Mouse (Mus musculus): ENCODE measurements at regions not wholly inside any gene's neighbourhood (a gene's known extent, or its start where the extent isn't known, plus 50 kb on each side); places are given as distances from the start of the nearest gene placed in this dataset.

DNA sequence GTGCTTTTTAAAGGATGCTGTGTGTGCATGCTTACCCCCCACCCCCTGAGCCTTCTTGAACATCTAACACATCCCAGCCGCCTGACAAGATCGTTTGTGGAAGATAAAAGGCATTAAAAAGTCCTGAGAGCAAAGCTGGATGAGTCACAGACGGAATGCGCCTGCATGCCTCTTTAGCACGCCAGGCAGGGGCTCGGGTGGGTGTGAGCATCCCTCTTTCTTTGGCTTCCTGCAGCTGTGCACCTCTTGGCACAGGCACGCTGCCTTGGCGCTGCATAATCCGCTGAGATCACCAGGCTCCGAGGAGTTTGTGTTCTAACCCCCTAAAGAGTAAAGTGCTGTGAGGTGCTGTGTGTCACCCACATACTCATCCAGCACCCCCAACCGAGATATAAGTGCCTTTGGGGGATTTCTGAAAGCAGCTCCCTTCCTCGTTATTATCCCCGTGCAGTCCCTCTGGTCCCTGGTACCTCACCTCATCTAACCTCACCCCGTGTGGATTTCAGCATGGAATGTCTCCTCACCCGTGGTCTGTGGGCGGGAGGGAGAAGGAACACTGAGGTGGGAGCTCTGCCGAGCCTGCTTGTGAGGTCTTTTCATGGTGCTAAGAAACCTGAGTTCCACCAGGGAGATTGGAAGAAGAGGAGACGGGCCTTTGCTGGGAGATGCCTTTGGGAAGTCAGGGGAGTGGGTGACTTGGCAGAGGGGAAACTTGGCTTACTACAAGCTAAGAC is 117.8 kb upstream of the Topaz1 start:
- no peak for DNase-seq

DNA sequence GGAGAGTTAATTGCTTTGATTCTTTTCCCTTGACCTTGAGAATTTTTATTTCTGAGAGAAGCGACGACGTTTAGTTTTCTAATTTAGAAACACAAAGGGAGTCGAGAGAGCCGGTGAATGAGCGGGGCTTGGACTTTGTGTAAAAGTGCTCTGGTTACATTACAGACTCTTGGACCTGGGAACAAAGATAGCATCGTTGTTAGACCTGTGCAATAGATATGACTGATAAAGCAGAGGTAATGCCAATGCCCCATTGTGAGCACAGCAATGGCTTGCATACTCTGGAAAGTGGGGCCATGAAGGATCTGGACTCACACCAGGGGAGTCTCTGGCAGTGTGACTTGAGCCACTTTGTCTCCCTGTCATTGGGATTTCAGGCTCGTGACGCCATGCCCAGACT is 115.4 kb upstream of the Topaz1 start:
- no peak for DNase-seq

DNA sequence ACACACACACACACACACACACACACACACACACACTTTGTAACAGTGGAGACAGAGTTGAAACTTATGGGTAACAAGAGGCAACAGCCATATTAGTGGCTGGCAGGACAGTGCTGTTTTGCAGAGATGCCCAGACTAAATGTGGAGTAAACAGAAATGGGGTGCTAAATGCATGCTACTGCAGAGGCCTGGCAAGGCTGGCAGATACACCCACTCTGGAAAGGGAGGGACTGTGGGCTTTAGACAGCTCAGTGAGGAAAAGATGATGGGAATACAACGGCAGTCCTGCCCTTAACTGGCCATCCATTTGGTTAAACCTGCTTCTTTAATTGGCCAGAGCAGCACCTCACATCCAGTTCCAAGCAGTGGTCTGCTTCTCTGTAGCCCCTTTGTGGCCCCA is 113.7 kb upstream of the Topaz1 start:
- no peak for DNase-seq

DNA sequence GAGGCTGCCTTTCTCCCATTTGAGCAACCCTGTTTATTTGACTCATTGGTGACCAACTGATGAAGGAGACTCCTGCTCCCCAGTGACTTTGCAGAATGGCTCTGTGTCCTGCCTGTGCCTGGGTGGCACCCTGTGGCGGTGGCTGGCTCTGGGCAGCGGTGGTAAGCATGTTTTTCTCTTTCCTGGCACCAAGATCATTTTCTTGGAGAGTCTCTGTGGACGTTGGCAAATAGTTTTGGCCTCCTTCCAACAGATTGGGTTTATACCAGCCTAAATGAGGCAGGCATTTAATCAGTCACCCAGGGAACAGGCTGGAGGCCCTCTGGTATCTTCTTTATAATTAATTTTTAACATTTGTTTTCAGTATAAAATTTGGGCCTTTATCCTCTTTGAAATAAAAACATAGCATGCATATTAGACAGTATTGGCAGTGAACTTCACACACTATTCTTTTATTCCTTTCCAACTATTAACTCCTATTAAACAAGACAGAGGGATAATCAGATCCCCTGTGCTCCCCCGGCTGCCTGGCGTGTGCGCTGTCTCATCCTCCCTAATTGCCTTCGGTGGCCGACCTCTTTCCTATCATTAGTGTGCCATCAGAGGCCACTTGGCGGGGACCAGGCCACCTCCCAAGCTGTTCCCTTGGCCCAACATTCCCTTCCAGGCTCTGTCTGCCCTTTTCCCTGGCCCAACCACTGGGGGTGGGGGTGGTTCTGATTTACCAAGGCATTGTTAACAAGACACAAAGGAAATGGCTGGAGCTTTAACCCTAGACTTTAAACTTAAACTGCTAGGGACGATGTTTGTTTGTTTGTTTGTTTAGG is 111.8 kb upstream of the Topaz1 start:
- DNase-seq: peak; percentile 68 to 90

DNA sequence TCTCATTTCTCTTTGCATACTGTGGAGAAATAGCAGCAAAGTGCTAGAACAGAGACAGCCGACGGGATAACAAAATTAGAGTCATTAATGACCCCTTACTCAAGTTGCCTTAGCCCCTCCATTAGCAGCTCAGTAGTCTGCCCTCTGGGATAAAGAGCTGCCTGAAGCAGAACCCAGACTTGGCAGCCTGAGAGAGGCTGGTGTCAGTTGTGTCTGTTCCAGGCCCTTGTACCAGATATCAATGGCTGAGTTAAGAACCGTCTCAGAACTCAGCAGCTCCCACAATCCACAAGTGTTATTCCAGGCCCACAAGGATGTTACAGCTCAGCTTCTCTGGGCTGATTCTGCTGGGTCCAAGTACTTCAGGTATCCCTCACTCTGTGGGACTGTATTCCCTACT is 109.6 kb upstream of the Topaz1 start:
- no peak for DNase-seq

DNA sequence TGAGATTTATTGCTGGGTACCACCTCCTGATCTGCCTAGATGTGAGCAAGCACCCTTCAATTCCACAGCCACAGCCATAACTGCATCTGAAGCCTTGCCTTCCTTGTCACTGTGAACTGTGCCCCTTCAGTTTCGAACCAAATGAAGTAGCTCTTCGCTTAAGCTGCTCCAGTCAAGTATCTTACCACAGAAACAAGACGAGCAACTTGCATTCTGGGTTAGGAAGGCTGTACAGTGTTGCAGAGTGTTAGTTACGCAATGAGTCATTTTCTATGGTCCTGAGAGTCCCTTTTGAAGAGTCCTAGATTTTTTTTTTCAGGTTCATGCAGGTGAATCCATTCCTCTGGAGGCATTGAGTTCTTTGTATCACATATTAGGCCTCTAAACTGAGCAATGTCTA is 107.9 kb upstream of the Topaz1 start:
- DNase-seq: no peak

DNA sequence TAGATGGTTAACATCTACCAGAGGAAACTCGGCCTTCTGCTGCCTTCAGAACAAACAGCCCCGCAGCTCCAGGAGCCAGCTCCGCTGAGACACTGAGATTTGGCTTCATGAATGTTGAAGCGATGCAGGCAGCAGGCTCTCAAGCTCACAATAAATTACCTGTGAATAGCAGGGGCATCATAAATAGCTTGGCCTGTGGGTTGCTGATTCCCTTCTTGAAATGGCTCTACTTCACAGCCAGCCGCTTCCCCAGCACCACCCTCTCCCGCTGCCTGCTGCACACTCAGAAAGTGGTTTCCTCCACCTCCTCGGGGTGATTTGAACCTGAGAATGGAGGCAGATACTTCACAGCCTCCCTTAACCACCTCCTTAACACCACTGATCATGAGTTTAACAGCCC is 104.2 kb upstream of the Topaz1 start:
- no peak for DNase-seq

DNA sequence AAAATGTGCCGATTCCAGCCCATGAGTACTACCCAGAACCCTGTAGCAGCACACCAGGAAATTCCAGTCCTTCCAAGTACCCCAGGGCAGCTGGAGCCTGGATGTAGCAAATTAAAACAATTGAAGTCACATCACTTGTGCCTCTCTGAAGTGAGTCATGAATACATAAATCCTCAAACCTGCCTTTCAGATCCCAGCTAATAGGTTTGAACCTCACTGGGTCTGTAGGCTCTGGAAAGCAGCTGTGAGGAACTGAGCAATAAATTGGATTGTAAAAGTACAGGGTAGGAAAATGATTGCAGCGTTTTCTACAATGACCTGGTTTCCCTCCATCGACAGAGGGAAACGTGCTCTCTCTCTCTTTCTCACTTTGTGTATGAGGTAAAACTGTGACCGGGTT is 101.6 kb upstream of the Topaz1 start:
- no peak for DNase-seq

DNA sequence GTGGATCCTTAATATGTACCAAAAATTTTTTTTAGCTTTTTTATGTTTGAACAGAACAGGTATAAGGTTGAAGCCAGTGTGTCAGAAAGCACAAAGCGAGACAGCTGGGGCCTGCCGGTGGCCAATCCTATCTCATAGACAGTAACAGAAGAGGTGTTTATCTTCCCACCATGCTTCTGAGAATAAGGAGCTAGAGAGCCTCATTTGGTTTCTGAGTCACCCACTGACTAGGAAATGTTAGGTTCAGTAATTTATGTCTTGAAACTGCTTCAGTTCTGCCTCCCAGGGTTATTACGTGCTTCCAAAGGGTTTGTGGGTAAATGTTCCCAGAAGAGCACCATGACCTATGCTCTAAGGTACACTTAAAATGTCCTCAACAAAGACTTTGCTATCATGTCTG is 96.3 kb upstream of the Topaz1 start:
- DNase-seq: no peak

DNA sequence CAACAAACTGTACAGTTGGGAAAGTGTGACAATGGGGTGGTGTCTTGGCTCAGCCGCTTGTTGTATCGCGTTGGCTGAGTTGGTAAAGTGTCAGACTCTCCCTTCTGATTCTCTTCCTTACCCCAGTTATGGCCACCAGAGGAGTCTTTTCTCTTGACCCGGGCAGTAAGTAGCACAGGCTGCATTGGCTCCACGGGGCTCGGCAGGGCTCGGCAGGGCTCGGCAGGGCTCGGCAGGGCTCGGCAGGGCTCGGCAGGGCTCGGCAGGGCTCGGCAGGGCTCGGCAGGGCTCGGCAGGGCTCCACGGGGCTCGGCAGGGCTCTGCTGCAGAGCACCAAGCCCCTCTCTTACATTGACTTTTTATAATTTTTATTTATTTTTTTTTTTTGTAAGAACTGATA is 91.6 kb upstream of the Topaz1 start:
- DNase-seq: peak; percentile 30 to 79

DNA sequence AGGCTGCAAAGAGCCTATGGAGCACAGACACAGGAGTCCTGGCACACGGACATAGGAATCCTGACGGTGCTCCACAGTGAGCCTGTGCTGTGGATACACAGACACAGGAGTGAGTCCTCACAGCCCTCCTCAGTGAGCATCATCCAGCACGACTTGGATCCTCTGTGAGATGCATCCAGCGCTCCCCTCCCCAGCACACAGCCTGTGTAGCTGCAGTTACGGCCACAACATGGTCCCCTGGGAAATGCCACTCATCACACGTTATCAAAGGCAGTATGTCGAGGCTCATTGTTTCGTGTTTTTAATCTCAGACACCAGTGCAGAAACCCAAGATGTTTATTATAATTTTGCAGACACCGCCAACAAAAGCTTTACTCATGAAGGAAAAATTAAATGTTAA is 87.1 kb upstream of the Topaz1 start:
- no peak for DNase-seq

DNA sequence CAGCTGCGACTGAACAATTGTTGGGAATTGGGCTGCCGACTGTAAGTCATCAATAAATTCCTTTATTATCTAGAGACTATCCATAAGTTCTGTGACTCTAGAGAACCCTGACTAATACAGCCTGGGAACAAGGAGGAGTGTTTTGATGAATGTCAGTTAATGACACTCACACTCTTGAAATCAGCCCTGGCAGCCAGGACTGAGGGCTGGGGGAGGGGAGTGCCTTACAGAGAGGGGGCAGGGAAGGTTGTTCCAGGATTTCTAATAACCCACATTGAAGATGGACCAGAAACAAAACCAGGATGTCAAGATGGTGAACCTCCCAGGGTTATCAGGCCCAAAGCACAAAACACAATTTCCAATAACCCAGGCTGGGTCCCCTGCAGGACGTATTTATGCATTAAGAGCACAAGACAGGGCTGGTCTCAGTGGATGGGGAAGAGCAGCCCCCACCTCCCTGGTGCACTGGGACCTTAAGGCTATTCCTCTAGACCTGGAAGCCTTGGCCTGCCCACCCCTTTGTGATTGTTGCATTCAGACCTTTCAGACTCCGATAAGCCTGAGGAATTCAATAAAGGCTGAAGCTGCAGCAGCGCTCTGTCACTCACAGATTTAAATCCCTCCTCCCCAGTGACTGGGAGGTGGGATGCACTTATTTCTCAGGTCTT is 80.0 kb upstream of the Topaz1 start:
- DNase-seq: no peak

DNA sequence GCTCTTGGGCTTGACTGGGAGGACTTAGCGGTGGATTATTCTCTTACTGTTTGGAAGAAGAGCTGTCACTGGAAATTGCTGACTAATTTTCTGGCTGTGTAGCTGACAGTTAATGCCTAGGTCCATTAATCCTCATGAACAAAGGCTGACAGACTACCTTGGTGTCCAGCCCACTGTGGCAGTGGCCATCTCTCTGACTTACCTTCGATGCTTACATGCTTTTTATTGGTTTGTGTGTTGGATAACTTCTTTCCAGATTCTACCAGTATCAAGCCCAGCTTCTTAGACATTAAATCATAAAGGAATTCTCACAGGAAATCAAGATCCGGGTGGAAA is 79.5 kb upstream of the Topaz1 start:
- DNase-seq: no peak

DNA sequence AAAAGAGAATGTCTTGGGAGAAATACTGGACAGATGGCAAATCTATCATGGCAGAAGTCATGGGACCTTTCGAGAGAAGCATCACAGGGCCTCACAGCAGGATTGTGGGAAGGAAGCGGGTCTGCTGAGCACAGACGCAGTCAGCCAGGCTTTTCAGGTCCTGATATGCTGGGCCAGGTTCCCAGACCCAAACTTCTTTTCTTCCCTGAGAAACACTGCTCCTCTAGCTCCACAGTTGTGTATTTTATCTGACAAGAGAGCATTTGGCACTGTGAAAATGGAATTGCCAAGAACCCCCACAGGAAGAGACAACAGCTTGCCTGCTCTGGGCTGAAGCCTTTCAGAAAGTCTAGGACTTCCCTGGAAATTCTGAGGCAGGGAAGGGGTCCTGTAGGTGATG is 73.4 kb upstream of the Topaz1 start:
- DNase-seq: no peak

DNA sequence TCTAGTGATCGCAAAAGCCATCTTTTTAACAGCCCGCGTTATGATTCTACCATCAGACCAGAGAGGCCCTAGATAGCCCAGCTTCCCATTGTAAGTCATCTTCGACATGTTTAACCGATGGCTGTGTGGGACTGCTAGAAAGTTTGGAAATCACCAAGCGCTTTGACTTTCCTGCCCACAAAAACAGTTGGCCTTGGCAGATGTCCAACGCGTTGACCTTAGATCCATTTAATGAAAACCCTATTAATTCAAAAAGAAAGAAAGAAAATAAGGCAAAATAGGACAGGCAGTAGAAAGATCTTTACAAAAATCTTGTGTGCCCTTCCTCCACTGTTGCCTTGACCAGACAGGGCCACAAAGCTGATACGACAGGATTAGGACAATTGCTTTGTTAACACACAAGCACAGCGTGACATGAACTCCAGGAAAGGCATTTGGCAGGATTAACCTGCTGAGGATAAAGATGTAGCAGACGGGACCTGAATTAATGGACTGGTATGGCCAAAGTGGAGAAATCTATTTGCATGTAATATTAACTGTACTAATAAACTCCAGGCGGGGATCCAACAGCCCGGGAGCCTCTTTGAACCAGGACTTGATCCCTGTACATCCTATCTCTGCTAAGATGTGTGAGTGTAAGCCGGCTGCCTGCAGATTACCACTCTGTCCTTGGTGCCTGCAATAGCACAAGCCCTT is 69.0 kb upstream of the Topaz1 start:
- DNase-seq: no peak

DNA sequence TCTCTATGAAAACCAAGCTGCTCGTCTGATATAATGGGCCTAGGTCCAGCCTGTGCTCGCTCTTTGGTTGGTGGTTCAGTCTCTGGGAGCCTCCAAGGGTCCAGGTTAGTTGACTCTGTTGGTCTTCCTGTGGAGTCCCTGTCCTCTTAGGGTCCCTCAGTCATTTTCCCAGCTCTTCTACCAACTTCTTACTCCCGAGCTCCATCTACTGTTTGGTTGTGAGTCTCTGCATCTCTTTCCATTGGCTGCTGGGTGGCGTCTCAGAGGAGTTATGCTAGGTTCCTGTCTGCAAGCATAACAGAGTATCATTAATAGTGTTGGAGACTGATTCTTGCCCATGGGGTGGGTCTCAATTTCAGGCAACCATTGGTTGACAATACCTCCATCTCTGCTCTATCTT is 60.0 kb upstream of the Topaz1 start:
- DNase-seq: peak; percentile 25 to 52

DNA sequence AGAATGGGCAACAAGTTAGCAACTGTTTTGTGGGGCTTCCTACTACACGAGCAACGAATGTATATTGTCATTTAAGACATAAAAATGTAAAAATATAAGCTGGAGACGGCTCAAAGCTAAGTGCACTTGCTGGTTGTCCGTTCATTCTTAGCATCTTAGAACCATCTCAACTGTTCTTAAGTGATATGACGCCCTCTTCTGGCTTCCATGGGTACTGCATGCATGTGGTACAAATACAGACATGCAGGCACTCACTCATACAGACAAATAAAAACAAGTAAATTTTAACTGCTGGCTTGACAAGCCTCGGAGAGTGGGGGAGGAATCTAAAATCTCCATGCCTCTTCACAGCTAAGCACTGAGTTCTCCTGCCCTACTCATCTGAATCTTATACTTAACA is 55.3 kb upstream of the Topaz1 start:
- DNase-seq: peak in 1 of 2 experiments; percentile 22

DNA sequence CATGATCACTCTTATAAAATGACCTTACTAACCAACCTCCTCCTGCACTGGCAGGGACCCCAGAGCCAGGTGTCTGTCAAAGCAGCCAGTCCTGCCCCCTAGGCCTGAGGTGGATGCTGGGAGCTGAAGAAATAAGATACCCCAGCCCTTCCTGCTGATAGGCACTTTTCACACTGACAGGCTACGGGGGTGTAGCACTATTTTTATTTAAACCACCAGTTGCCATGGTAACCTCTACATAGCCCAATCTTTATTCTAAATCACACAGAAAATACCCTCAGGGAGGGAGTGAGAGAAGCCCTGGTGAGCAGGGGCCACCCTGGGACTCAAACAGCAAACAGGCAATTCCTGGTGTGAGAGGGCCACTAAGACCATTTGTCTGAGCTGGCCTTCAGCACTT is 51.4 kb upstream of the Topaz1 start:
- no peak for DNase-seq

All from kidney, postnatal 36 days (tissue).